Comparison of ENCODE assay signal across 8 mouse cellular contexts in the genomic region with DNA sequence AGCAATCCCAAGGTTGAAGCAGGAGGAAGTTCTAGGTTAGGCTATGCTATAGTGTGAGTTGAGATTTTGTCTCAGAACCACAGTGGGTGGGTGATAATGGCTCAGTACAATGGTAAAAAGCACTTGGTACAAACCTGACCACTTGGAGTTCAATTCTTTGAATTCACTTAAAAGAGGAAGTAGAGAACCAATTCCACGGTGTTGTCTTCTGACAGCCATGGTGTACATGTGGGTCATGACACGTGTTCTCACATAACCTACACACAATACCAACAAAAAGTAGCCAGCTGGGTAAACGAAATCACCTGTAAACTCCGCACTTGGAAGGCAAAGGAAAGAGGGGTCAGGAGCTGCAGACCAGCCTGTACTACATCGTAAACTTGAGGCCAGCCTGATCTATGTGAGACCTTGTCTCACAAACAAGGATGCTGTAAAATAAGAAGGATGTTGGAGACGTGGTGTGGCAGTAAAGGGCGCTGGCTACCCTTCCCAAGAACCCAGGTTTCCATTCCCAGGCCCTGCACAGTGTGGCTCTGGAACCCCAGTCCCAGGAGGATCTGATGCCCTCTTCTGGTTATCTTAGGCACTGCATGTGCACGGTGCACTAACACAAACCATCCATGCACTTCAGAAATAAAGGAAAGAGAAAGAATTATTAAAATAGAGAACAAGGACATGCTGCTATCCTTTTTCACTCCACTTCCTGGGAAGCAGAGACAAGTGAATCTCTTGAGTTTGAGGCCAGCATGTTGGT. TPM values are rescaled to one million over a fixed set of nuclear protein-coding genes. Genes with fewer than 3 reads are reported as not detected.
DNase-seq lines count a peak whose midpoint lies in the region; ATAC-seq lines count a peak whose summit lies in the region.

No protein-coding gene starts in this region.

- no peaks in the 10 kb centered on the region for H3K36me3 ChIP-seq in embryonic facial prominence, embryonic 11.5 days (replicated peaks; ENCODE audit: control insufficient read depth, insufficient read depth, low read depth, low read length)

- no peak overlapping the region for H3K4me2 ChIP-seq in embryonic facial prominence, embryonic 11.5 days (ENCODE audit: low read depth, low read length)

- 48% methylated on average over 8 of the region's 8 CpGs for WGBS in embryonic facial prominence, embryonic 11.5 days

- peak; percentile 83; the same call in 1 of the 2 replicates for ATAC-seq in embryonic facial prominence, embryonic 11.5 days (replicated peaks; ENCODE audit: insufficient number of reproducible peaks, low FRiP score, low TSS enrichment, low read depth)
- peak; percentile 79 for ATAC-seq in megakaryocyte progenitor cell, adult 5-6 weeks (replicated peaks; ENCODE audit: poor library complexity)

- no peaks in the 10 kb centered on the region for H3K27me3 ChIP-seq in embryonic facial prominence, embryonic 11.5 days (ENCODE audit: control insufficient read depth, insufficient read depth, low read length)

- H3K27ac ChIP-seq in embryonic facial prominence, embryonic 11.5 days (replicated peaks; ENCODE audit: low read depth, low read length) = no peak overlapping the region

- no peaks in the 10 kb centered on the region for H3K9me3 ChIP-seq in embryonic facial prominence, embryonic 11.5 days (replicated peaks; ENCODE audit: control insufficient read depth, low read length)

- intact Hi-C loops in left cerebral cortex, postnatal 14 days (cut with DNase I) = loop anchor here (5.0 kb wide), 1 partner anchor 39 kb away; no protein-coding TSS in a partner anchor

- H3K9ac ChIP-seq in embryonic facial prominence, embryonic 11.5 days (replicated peaks; ENCODE audit: low read length) = no peak overlapping the region

- H3K4me1 ChIP-seq in embryonic facial prominence, embryonic 11.5 days (ENCODE audit: control insufficient read depth, insufficient read depth, low read length) = no peaks in the 10 kb centered on the region

- DNase-seq in left cerebral cortex, adult 18-20 months (ENCODE audit: low spot score in 2 of 2) = peak; percentile 48 to 61
- no peak for DNase-seq in left cerebral cortex, adult 11 months (ENCODE audit: low spot score)
- peak; percentile 40 for DNase-seq in adipocyte (ENCODE audit: low spot score)
- peak; percentile 63 for DNase-seq in embryonic facial prominence, embryonic 11.5 days (ENCODE audit: low spot score)
- peak; percentile 68 for DNase-seq in heart, postnatal 4 days
- DNase-seq in left cerebral cortex, postnatal 14 days (ENCODE audit: low spot score in 2 of 2) = peak; percentile 48 to 64
- peak; percentile 66 to 84 for DNase-seq in spleen, postnatal 4 days (ENCODE audit: low spot score in 2 of 2)

- no peak overlapping the region for H3K4me3 ChIP-seq in embryonic facial prominence, embryonic 11.5 days (ENCODE audit: low read depth, low read length)

RNA-seq across cellular contexts. Expression of a gene that starts 13.1 kb away (rescaled TPM):
- 100 to 1,000 TPM in 1 of 2 experiments, 10 to 100 TPM in 1; 99.1 to 103 TPM for total RNA-seq in left cerebral cortex, adult 18-20 months (2021)
- 35.6 and 35.9 TPM in 2 replicates for polyA plus RNA-seq in embryonic facial prominence, embryonic 11.5 days (2014; fragmentation: Nextera tagmentation; extraction: Ambion mirVana)
- total RNA-seq in heart, postnatal 4 days (2021) = 10 to 100 TPM; 23.7 to 28.4 TPM
- 10 to 100 TPM; 83.3 to 92.9 TPM for total RNA-seq in left cerebral cortex, postnatal 14 days (2021)
- total RNA-seq in megakaryocyte progenitor cell, adult 5-6 weeks (2015) = 34.4 and 34.9 TPM in 2 replicates
- 48.6 and 69.7 TPM in 2 replicates for total RNA-seq in megakaryocyte progenitor cell, adult 5-6 weeks (2017)

RNA-seq across cellular contexts. Expression of a gene that starts 14.1 kb away (rescaled TPM):
- 10 to 100 TPM; 34.2 to 35.2 TPM for total RNA-seq in left cerebral cortex, adult 18-20 months (2021)
- polyA plus RNA-seq in embryonic facial prominence, embryonic 11.5 days (2014; fragmentation: Nextera tagmentation; extraction: Ambion mirVana) = 16.2 and 16.5 TPM in 2 replicates
- 10 to 100 TPM; 16.2 to 16.5 TPM for total RNA-seq in heart, postnatal 4 days (2021)
- 10 to 100 TPM; 35.9 to 37.3 TPM for total RNA-seq in left cerebral cortex, postnatal 14 days (2021)
- 12.2 and 14.6 TPM in 2 replicates for total RNA-seq in megakaryocyte progenitor cell, adult 5-6 weeks (2015)
- total RNA-seq in megakaryocyte progenitor cell, adult 5-6 weeks (2017) = 4.6 and 7.1 TPM in 2 replicates

RNA-seq across cellular contexts. Expression of a gene that starts 25.8 kb away (rescaled TPM):
- 10 to 100 TPM; 26.7 to 29.7 TPM for total RNA-seq in left cerebral cortex, adult 18-20 months (2021)
- polyA plus RNA-seq in embryonic facial prominence, embryonic 11.5 days (2014; fragmentation: Nextera tagmentation; extraction: Ambion mirVana) = 14.5 and 20.2 TPM in 2 replicates
- 1 to 10 TPM; 1.2 to 3.0 TPM for total RNA-seq in heart, postnatal 4 days (2021)
- total RNA-seq in left cerebral cortex, postnatal 14 days (2021) = 10 to 100 TPM; 23.1 to 23.8 TPM
- total RNA-seq in megakaryocyte progenitor cell, adult 5-6 weeks (2015) = 0.88 and 1.2 TPM in 2 replicates
- total RNA-seq in megakaryocyte progenitor cell, adult 5-6 weeks (2017) = 0.33 and 1.1 TPM in 2 replicates

RNA-seq across cellular contexts. Expression of a gene that starts 45.6 kb away (rescaled TPM):
- total RNA-seq in left cerebral cortex, adult 18-20 months (2021) = 1 to 10 TPM; 8.4 to 9.6 TPM
- polyA plus RNA-seq in embryonic facial prominence, embryonic 11.5 days (2014; fragmentation: Nextera tagmentation; extraction: Ambion mirVana) = 0.86 and 1.2 TPM in 2 replicates
- under 1 TPM; 0.48 to 0.59 TPM for total RNA-seq in heart, postnatal 4 days (2021)
- total RNA-seq in left cerebral cortex, postnatal 14 days (2021) = 1 to 10 TPM; 9.7 TPM
- 0.34 and 0.42 TPM in 2 replicates for total RNA-seq in megakaryocyte progenitor cell, adult 5-6 weeks (2015)
- 0.21 and 0.68 TPM in 2 replicates for total RNA-seq in megakaryocyte progenitor cell, adult 5-6 weeks (2017)

RNA-seq across cellular contexts. Expression of a gene that starts 48.3 kb away (rescaled TPM):
- total RNA-seq in left cerebral cortex, adult 18-20 months (2021) = 10 to 100 TPM; 96.0 to 98.1 TPM
- 85.4 and 88.7 TPM in 2 replicates for polyA plus RNA-seq in embryonic facial prominence, embryonic 11.5 days (2014; fragmentation: Nextera tagmentation; extraction: Ambion mirVana)
- total RNA-seq in heart, postnatal 4 days (2021) = 10 to 100 TPM; 10.3 to 11.0 TPM
- total RNA-seq in left cerebral cortex, postnatal 14 days (2021) = 100 to 1,000 TPM; 102 to 110 TPM
- 11.1 and 15.3 TPM in 2 replicates for total RNA-seq in megakaryocyte progenitor cell, adult 5-6 weeks (2015)
- total RNA-seq in megakaryocyte progenitor cell, adult 5-6 weeks (2017) = 3.4 and 4.9 TPM in 2 replicates

Comparison
In these comparisons a context has a peak if more than half of its experiments do, and no peak if none do; other contexts are left out.
1. RNA of a gene that starts 25.8 kb away (total RNA-seq): 26.7 to 29.7 TPM in left cerebral cortex, adult 18-20 months and 23.1 to 23.8 TPM in left cerebral cortex, postnatal 14 days; 1.2 to 3.0 TPM in heart, postnatal 4 days and 0.33 to 1.2 TPM in megakaryocyte progenitor cell, adult 5-6 weeks; every median in the first group is over 4 times any median in the second.